Mouse (Mus musculus) small intestine, adult 2 months (tissue): ENCODE results near the gene Ifitm1.

Experiments
- CTCF ChIP-seq: fragments of 200-500 bp; IDR thresholded peaks from 2 replicates; pipeline ENCODE4 v1.5.1; 2012; ENCODE audit warnings: low read depth, mild to moderate bottlenecking, control low read depth, inconsistent platforms, low read length, moderate library complexity, mixed read lengths; ENCODE audit not compliant: insufficient replicate concordance, insufficient read length; ENCODE audit errors: extremely low read depth
- POLR2A ChIP-seq: fragments of 200-500 bp; IDR thresholded peaks from 2 replicates; pipeline ENCODE4 v1.6.1; 2012; ENCODE audit warnings: low read depth, mild to moderate bottlenecking, control low read depth, inconsistent platforms, low read length, moderate library complexity

DNA sequence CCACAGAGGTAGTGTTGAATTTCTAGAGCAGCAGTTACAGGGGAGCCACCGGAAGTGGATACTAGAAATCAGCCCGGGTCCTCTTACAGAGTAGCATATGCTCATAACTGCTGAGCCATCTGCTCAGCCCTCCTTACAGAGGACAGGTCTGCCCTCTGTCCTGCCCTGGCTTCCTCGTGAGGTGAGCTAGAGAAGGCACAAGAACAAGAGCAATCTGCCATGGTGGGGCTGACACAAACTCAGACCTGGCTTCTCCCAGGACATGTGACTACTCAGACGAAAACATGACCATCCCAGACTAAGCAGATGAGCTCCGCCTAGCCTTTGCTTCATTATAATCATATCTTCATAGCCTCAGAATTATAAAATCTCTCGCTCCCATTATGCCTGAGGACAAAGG is 15.3 kb upstream of the Ifitm1 start:
- no peak for TF ChIP-seq POLR2A
- TF ChIP-seq CTCF: no peak
